Mouse (Mus musculus): Measurements from ENCODE around the gene Unc80. TPM values are rescaled to one million over a fixed set of nuclear protein-coding genes. Genes with fewer than 3 reads are reported as not detected.
A peak's percentile ranks its signal among the peaks of the same experiment; 100 is the strongest.

Gene Unc80
- total and polyA plus RNA-seq, 2 experiments from 2014 or later, result 8.9 to 25.9 TPM

GRCm38 (mm10) chr1:66456580-66456979 lies 11.6 kb upstream of the Unc80 start:
- Histone ChIP-seq H3K4me3 (ENCODE audit: low read length) (no peak overlapping the region), H3K27ac (no peak overlapping the region), H3K4me1 (ENCODE audit: insufficient read depth, low read length) (no peaks in the 10 kb centered on the region), H3K9ac (replicated peaks; ENCODE audit: low read length) (no peak overlapping the region), H3K36me3 (ENCODE audit: insufficient read depth, low read length) (no peaks in the 10 kb centered on the region), H3K9me3 (ENCODE audit: low read length) (no peaks in the 10 kb centered on the region), H3K4me2 (ENCODE audit: low read depth, low read length) (no peak overlapping the region), H3K27me3 (ENCODE audit: insufficient read depth, low read length) (no peaks in the 10 kb centered on the region)
- DNase-seq (ENCODE audit: low spot score), result no peak
- no peak for TF ChIP-seq CTCF (IDR thresholded peaks at IDR 0.05; ENCODE audit: low read depth)
- no peak for ATAC-seq
- WGBS, result 6% methylated on average over 2 of the region's 2 CpGs

- WGBS, result 72% methylated on average over 3 of the region's 3 CpGs
Measured at GRCm38 (mm10) chr1:66457747-66458146, 10.4 kb upstream of the Unc80 start.

GRCm38 (mm10) chr1:66459394-66459793 lies 8.8 kb upstream of the Unc80 start:
- Histone ChIP-seq H3K36me3 (ENCODE audit: insufficient read depth, low read length) (no peaks in the 10 kb centered on the region), H3K9me3 (ENCODE audit: low read length) (no peaks in the 10 kb centered on the region), H3K4me1 (ENCODE audit: insufficient read depth, low read length) (no peaks in the 10 kb centered on the region), H3K4me3 (ENCODE audit: low read length) (no peak overlapping the region), H3K27ac (no peak overlapping the region), H3K4me2 (ENCODE audit: low read depth, low read length) (no peak overlapping the region), H3K9ac (replicated peaks; ENCODE audit: low read length) (no peak overlapping the region), H3K27me3 (ENCODE audit: insufficient read depth, low read length) (no peaks in the 10 kb centered on the region)
- 75% methylated on average over 3 of the region's 3 CpGs for WGBS
- DNase-seq (ENCODE audit: low spot score) (no peak), ATAC-seq (no peak)
- TF ChIP-seq CTCF (IDR thresholded peaks at IDR 0.05; ENCODE audit: low read depth), result no peak

More at GRCm38 (mm10) chr1:66457747-66458146, 10.4 kb upstream of the Unc80 start:
- TF ChIP-seq CTCF (IDR thresholded peaks at IDR 0.05; ENCODE audit: low read depth), result no peak
- Histone ChIP-seq H3K36me3 (ENCODE audit: insufficient read depth, low read length) (no peaks in the 10 kb centered on the region), H3K4me2 (ENCODE audit: low read depth, low read length) (no peak overlapping the region), H3K27me3 (ENCODE audit: insufficient read depth, low read length) (no peaks in the 10 kb centered on the region), H3K9ac (replicated peaks; ENCODE audit: low read length) (no peak overlapping the region), H3K9me3 (ENCODE audit: low read length) (no peaks in the 10 kb centered on the region), H3K27ac (no peak overlapping the region), H3K4me1 (ENCODE audit: insufficient read depth, low read length) (no peaks in the 10 kb centered on the region), H3K4me3 (ENCODE audit: low read length) (no peak overlapping the region)
- no peak for ATAC-seq
- DNase-seq (ENCODE audit: low spot score), result no peak

GRCm38 (mm10) chr1:66460850-66461249 lies 7.3 kb upstream of the Unc80 start:
- no peak for TF ChIP-seq CTCF (IDR thresholded peaks at IDR 0.05; ENCODE audit: low read depth)

GRCm38 (mm10) chr1:66468704-66469020 lies 495 bp downstream of the Unc80 start:
- Histone ChIP-seq H3K27ac (peak overlapping the region; percentile 82), H3K9ac (replicated peaks; ENCODE audit: low read length) (peak overlapping the region; percentile 79), H3K9me3 (ENCODE audit: low read length) (no peaks in the 10 kb centered on the region), H3K36me3 (ENCODE audit: insufficient read depth, low read length) (peaks cover 5% of the 10 kb centered on the region; the same call in 1 of the 2 replicates), H3K4me1 (ENCODE audit: insufficient read depth, low read length) (no peaks in the 10 kb centered on the region), H3K4me2 (ENCODE audit: low read depth, low read length) (peak overlapping the region; percentile 70), H3K27me3 (ENCODE audit: insufficient read depth, low read length) (no peaks in the 10 kb centered on the region), H3K4me3 (ENCODE audit: low read length) (peak overlapping the region; percentile 80)
- 4% methylated on average over 3 of the region's 3 CpGs for WGBS
- peak; percentile 49 for DNase-seq (ENCODE audit: low spot score)
- TF ChIP-seq CTCF (IDR thresholded peaks at IDR 0.05; ENCODE audit: low read depth), result no peak
- peak; percentile 66 for ATAC-seq

More at GRCm38 (mm10) chr1:66460850-66461249, 7.3 kb upstream of the Unc80 start:
- Histone ChIP-seq H3K4me1 (ENCODE audit: insufficient read depth, low read length) (no peaks in the 10 kb centered on the region), H3K4me3 (ENCODE audit: low read length) (no peak overlapping the region), H3K27ac (no peak overlapping the region), H3K27me3 (ENCODE audit: insufficient read depth, low read length) (no peaks in the 10 kb centered on the region), H3K9ac (replicated peaks; ENCODE audit: low read length) (no peak overlapping the region), H3K9me3 (ENCODE audit: low read length) (no peaks in the 10 kb centered on the region), H3K36me3 (ENCODE audit: insufficient read depth, low read length) (no peaks in the 10 kb centered on the region), H3K4me2 (ENCODE audit: low read depth, low read length) (no peak overlapping the region)
- DNase-seq (ENCODE audit: low spot score), result no peak
- 81% methylated on average over 4 of the region's 4 CpGs for WGBS
- no peak for ATAC-seq

- no peak for TF ChIP-seq CTCF (IDR thresholded peaks at IDR 0.05; ENCODE audit: low read depth)
- DNase-seq (ENCODE audit: low spot score), result no peak
- 74% methylated on average over 3 of the region's 3 CpGs for WGBS
- H3K9me3 ChIP-seq (ENCODE audit: low read length), result no peaks in the 10 kb centered on the region
- no peak for ATAC-seq
- H3K4me2 ChIP-seq (ENCODE audit: low read depth, low read length), result no peak overlapping the region
- H3K4me3 ChIP-seq (ENCODE audit: low read length), result no peak overlapping the region
- H3K36me3 ChIP-seq (ENCODE audit: insufficient read depth, low read length), result peaks cover 8% of the 10 kb centered on the region; the same call in 1 of the 2 replicates
- H3K27me3 ChIP-seq (ENCODE audit: insufficient read depth, low read length), result no peaks in the 10 kb centered on the region
- H3K27ac ChIP-seq, result no peak overlapping the region
- no peaks in the 10 kb centered on the region for H3K4me1 ChIP-seq (ENCODE audit: insufficient read depth, low read length)
- no peak overlapping the region for H3K9ac ChIP-seq (replicated peaks; ENCODE audit: low read length)
Measured at GRCm38 (mm10) chr1:66482751-66483150, 14.6 kb downstream of the Unc80 start.

- no peak for TF ChIP-seq CTCF (IDR thresholded peaks at IDR 0.05; ENCODE audit: low read depth)
- Histone ChIP-seq H3K27ac (no peak overlapping the region), H3K27me3 (ENCODE audit: insufficient read depth, low read length) (no peaks in the 10 kb centered on the region), H3K4me2 (ENCODE audit: low read depth, low read length) (no peak overlapping the region), H3K9ac (replicated peaks; ENCODE audit: low read length) (no peak overlapping the region), H3K4me1 (ENCODE audit: insufficient read depth, low read length) (peaks cover 6% of the 10 kb centered on the region; the same call in 1 of the 2 replicates), H3K9me3 (ENCODE audit: low read length) (no peaks in the 10 kb centered on the region), H3K36me3 (ENCODE audit: insufficient read depth, low read length) (no peaks in the 10 kb centered on the region), H3K4me3 (ENCODE audit: low read length) (no peak overlapping the region)
- WGBS, result 34% methylated on average over 6 of the region's 6 CpGs
- DNase-seq (ENCODE audit: low spot score) (no peak), ATAC-seq (no peak)
Measured at GRCm38 (mm10) chr1:66493064-66493463, 24.9 kb downstream of the Unc80 start.

Data from hindbrain, postnatal 0 days (tissue).